ENCODE assay signal across 8 mouse cellular contexts in the genomic region with DNA sequence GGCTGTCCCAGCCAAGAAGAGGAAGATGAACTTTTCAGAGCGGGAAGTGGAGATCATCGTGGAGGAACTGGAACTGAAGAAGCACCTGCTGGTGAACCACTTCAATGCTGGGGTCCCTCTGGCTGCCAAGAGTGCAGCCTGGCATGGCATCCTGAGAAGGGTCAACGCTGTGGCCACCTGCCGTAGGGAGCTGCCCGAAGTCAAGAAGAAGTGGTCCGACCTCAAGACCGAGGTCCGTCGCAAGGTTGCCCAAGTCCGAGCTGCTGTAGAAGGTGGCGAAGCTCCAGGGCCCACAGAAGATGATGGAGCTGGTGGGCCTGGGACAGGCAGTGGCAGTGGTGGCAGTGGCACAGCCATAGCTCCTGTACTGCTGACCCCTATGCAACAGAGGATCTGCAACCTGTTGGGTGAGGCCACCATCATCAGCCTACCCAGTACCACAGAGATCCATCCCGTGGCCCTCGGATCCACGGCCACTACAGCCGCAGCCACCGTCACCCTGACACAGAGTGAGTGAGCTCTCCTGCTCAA. TPM values are rescaled to one million over a fixed set of nuclear protein-coding genes. Genes with fewer than 3 reads are reported as not detected.
DNase-seq lines count a peak whose midpoint lies in the region; ATAC-seq lines count a peak whose summit lies in the region.

No protein-coding gene starts in this region.

- H3K27ac ChIP-seq in heart, embryonic 16.5 days (ENCODE audit: low read length), result peak overlapping the region; percentile 64
- H3K27ac ChIP-seq in liver, embryonic 12.5 days, result peak overlapping the region; percentile 74
- H3K27ac ChIP-seq in stomach, embryonic 15.5 days, result peak overlapping the region; percentile 62; the same call in 1 of the 2 replicates

- H3K9ac ChIP-seq in heart, embryonic 16.5 days (ENCODE audit: low read length), result peak overlapping the region; percentile 44
- peak overlapping the region; percentile 64 for H3K9ac ChIP-seq in liver, embryonic 12.5 days
- no peak overlapping the region for H3K9ac ChIP-seq in stomach, embryonic 15.5 days

- peak overlapping the region; percentile 22; the same call in 1 of the 2 replicates for H3K4me3 ChIP-seq in heart, embryonic 16.5 days (ENCODE audit: low read length)
- H3K4me3 ChIP-seq in liver, embryonic 12.5 days, result peak overlapping the region; percentile 55
- H3K4me3 ChIP-seq in stomach, embryonic 15.5 days (replicated peaks), result peak overlapping the region; percentile 90

- intact Hi-C loops in left cerebral cortex, postnatal 36 days (cut with DNase I), result no loop called here

- H3K36me3 ChIP-seq in heart, embryonic 16.5 days (ENCODE audit: control insufficient read depth, insufficient read depth), result peaks cover 7% of the 10 kb centered on the region; the same call in 1 of the 2 replicates
- peaks cover 18% of the 10 kb centered on the region for H3K36me3 ChIP-seq in liver, embryonic 12.5 days
- peaks cover 10% of the 10 kb centered on the region; the same call in 1 of the 2 replicates for H3K36me3 ChIP-seq in stomach, embryonic 15.5 days

- peak overlapping the region; percentile 52 for H3K4me2 ChIP-seq in heart, embryonic 16.5 days (ENCODE audit: low read depth, low read length)
- H3K4me2 ChIP-seq in liver, embryonic 12.5 days, result peak overlapping the region; percentile 96
- H3K4me2 ChIP-seq in stomach, embryonic 15.5 days, result peak overlapping the region; percentile 48

- peak; percentile 82 for DNase-seq in cerebellum, adult 11-12 months
- no peak for DNase-seq in cerebellum, adult 9-10 months
- peak; percentile 15 for DNase-seq in right cerebral cortex, postnatal 25 days
- DNase-seq in right cerebral cortex, postnatal 14 days, result no peak
- no peak for DNase-seq in left cerebral cortex, postnatal 36 days (ENCODE audit: low spot score in 2 of 2)

- no peaks in the 10 kb centered on the region for H3K27me3 ChIP-seq in heart, embryonic 16.5 days (ENCODE audit: control insufficient read depth, insufficient read depth, low read length)
- H3K27me3 ChIP-seq in liver, embryonic 12.5 days (replicated peaks), result no peaks in the 10 kb centered on the region
- no peaks in the 10 kb centered on the region for H3K27me3 ChIP-seq in stomach, embryonic 15.5 days (replicated peaks)

- no peak for ATAC-seq in heart, embryonic 16.5 days (replicated peaks; ENCODE audit: extremely low read depth, insufficient read depth, low FRiP score)
- no peak for ATAC-seq in liver, embryonic 12.5 days
- no peak for ATAC-seq in stomach, embryonic 15.5 days (ENCODE audit: insufficient read depth, low FRiP score, low read depth)

- WGBS in heart, embryonic 16.5 days, result 92% methylated on average over 16 of the region's 16 CpGs
- 85% methylated on average over 16 of the region's 16 CpGs for WGBS in liver, embryonic 12.5 days (ENCODE audit: insufficient replicate concordance)
- WGBS in stomach, embryonic 15.5 days, result 91% methylated on average over 16 of the region's 16 CpGs

- peaks cover 36% of the 10 kb centered on the region for H3K4me1 ChIP-seq in heart, embryonic 16.5 days (ENCODE audit: control insufficient read depth, insufficient read depth, low read length)
- peaks cover 56% of the 10 kb centered on the region for H3K4me1 ChIP-seq in liver, embryonic 12.5 days
- H3K4me1 ChIP-seq in stomach, embryonic 15.5 days, result peaks cover 34% of the 10 kb centered on the region

- H3K9me3 ChIP-seq in heart, embryonic 16.5 days (replicated peaks; ENCODE audit: control insufficient read depth, low read length), result no peaks in the 10 kb centered on the region
- no peaks in the 10 kb centered on the region for H3K9me3 ChIP-seq in liver, embryonic 12.5 days (replicated peaks)
- H3K9me3 ChIP-seq in stomach, embryonic 15.5 days, result no peaks in the 10 kb centered on the region

RNA-seq across cellular contexts. Expression of gene Slc25a25, which starts 1.3 kb away (rescaled TPM):
- polyA plus RNA-seq in heart, embryonic 16.5 days (2015; fragmentation: Nextera tagmentation; extraction: Ambion mirVana), result 12.2 and 12.8 TPM in 2 replicates
- polyA plus RNA-seq in liver, embryonic 12.5 days (2016; fragmentation: Nextera tagmentation; extraction: Ambion mirVana), result 11.4 and 11.9 TPM in 2 replicates
- polyA plus RNA-seq in stomach, embryonic 15.5 days (2015; fragmentation: Nextera tagmentation; extraction: Ambion mirVana), result 17.6 and 17.9 TPM in 2 replicates
- 10 to 100 TPM; 58.5 to 60.5 TPM for total RNA-seq in left cerebral cortex, postnatal 36 days (2021)

RNA-seq across cellular contexts. Expression of gene Naif1, which starts 2.2 kb away (rescaled TPM):
- polyA plus RNA-seq in heart, embryonic 16.5 days (2015; fragmentation: Nextera tagmentation; extraction: Ambion mirVana), result 5.1 and 5.6 TPM in 2 replicates
- 2.9 and 3.2 TPM in 2 replicates for polyA plus RNA-seq in liver, embryonic 12.5 days (2016; fragmentation: Nextera tagmentation; extraction: Ambion mirVana)
- polyA plus RNA-seq in stomach, embryonic 15.5 days (2015; fragmentation: Nextera tagmentation; extraction: Ambion mirVana), result 5.1 and 5.4 TPM in 2 replicates
- total RNA-seq in left cerebral cortex, postnatal 36 days (2021), result 1 to 10 TPM; 3.9 TPM

RNA-seq across cellular contexts. Expression of gene Ptges2, which starts 56.8 kb away (rescaled TPM):
- polyA plus RNA-seq in heart, embryonic 16.5 days (2015; fragmentation: Nextera tagmentation; extraction: Ambion mirVana), result 44.2 and 50.7 TPM in 2 replicates
- 19.3 and 21.1 TPM in 2 replicates for polyA plus RNA-seq in liver, embryonic 12.5 days (2016; fragmentation: Nextera tagmentation; extraction: Ambion mirVana)
- 28.5 and 31.4 TPM in 2 replicates for polyA plus RNA-seq in stomach, embryonic 15.5 days (2015; fragmentation: Nextera tagmentation; extraction: Ambion mirVana)
- total RNA-seq in left cerebral cortex, postnatal 36 days (2021), result 10 to 100 TPM; 40.6 to 54.8 TPM

Comparison
In these comparisons a context has a peak if more than half of its experiments do, and no peak if none do; other contexts are left out.
1. DNase-seq: peak in cerebellum, adult 11-12 months (single experiment) and right cerebral cortex, postnatal 25 days (single experiment); none in cerebellum, adult 9-10 months (single experiment), right cerebral cortex, postnatal 14 days (single experiment) and left cerebral cortex, postnatal 36 days (0 of 2).
2. H3K4me3 ChIP-seq: peak in every context shown above with its lines; median percentile 90 in stomach, embryonic 15.5 days; 55 in liver, embryonic 12.5 days; 22 in heart, embryonic 16.5 days.
3. Peak in every context shown above with its lines, with median percentiles within 50 percentile points of each other: H3K27ac ChIP-seq and H3K4me2 ChIP-seq.